Mouse (Mus musculus): Measurements from ENCODE around the gene Mks1.
A peak's percentile ranks its signal among the peaks of the same experiment; 100 is the strongest.

Mks1 gene

DNA sequence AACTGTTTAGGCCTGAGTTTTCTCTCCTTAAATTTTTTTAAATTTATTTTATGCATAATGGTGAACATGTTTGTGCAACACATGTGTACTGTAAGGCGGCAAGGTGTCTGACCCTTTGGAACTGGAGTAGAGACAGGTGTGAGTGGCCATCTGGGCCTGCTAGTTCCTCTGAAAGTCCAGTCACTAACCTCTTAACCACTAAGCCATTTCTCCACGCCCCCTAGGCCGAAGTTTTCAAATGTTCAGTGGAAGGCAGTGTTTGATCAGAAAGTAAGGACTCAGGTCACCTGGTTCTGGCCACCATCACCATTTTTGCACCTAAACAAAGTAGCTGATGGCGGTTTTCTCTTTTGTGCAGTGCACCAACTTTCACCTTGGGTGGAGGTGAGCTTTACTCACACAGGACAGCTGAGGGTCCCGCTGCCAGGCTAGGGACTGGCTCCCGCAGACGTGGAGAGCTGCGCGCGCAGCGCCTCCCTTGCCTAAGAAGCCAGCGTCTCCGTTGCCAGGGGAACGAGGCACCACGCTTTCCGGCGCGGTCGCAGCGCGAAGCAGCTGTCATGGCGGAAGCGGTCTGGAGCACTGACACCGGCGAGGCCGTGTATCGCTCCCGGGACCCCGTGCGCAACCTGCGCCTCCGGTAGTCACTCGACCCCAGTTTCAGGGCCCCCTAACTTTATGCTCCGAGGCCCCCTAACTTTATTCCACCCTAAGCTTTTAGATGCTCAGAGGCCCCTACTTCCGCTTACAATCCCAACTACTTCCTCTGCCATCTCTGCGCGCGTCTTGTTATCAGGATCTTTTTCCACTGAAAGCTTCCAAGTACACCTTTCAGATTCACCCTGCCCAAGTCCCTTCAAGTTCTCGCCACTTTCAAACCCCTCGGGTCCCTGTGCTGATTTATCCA is at the start of gene Mks1:
Mks1 (plus strand) TSS at position 526 of the 907 bp plus-strand sequence.
- peak; percentile 95 for DNase-seq (ENCODE audit: low read depth, low spot score)

DNA sequence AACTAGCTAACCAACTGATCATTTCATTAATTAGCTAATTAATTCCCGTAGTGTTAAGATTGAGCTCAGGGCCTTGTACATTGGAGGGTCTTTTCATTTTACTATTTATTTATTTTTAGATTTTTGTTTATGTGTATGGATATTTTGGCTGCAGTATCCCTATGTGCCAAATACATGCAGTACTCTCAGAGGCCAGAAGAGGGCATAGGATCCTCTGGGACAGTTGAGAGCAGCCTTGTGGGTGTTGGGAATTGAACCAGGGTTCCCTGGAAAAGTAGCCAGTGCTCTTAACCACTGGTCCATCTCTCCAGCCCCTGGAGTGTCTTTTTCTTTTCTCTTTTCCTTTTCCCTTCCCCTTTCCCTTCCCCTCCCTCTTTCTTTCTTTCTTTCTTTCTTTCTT is 47.6 kb upstream of the Mks1 start:
- DNase-seq (ENCODE audit: low read depth, low spot score), result peak; percentile 44

DNA sequence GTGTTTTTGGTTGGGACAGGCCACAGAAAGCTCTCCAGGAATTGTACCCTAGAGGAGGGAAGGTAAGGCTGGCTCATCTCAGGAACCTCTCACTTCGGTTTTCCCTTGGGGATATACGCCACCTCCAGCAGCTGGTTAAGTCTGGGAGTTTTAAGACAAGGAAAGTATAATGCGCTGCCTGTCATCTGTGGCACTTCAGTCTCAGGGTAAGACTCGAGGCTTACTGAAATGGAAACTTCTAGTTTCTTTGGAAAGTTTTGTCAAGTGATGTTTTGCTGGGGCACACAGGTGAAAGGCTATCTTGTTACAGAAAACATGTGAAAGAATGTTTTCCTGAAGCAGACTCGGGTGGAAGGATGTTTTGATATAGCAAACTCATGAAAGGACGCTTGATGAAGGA is 45.6 kb upstream of the Mks1 start:
- DNase-seq (ENCODE audit: low read depth, low spot score), result no peak

DNA sequence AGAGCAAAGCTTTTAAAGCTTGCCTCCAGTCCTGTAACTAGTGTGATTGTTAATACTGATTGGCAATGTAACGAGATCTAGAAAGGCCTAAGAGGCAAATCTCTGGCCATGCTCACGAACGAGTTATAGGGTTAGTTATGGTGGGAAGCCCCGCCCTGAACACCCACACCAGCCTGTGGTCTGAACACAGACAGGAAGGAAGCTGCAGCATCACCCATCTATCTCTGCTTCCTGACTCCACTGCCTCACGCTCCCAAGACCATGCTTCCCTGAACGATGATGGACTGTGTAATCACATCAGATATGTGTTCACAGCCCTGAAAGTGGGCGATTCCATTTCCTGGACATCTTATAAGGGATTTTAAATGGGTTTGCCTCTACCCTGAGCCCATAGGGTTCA is 44.8 kb upstream of the Mks1 start:
- DNase-seq (ENCODE audit: low read depth, low spot score), result peak; percentile 77

DNA sequence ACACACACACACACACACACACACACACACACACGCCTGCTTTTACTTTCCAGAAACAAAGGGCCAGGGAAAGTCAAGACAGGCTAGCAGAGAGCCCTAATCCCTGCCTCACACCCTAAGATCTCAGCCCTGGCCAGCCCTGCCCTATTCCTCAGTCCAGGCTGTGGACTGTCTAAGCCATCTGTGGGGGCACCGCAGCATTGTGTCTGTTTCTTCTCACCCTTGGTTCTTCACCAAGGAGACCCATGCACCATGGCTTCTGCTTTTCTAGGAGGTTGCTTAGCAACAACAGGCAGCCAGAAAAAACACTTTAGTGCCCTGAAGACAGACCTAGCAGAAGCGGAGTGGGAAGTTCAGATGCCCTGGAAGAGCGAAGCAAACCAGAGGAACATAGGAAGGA is 41.6 kb upstream of the Mks1 start:
- DNase-seq (ENCODE audit: low read depth, low spot score), result no peak

DNA sequence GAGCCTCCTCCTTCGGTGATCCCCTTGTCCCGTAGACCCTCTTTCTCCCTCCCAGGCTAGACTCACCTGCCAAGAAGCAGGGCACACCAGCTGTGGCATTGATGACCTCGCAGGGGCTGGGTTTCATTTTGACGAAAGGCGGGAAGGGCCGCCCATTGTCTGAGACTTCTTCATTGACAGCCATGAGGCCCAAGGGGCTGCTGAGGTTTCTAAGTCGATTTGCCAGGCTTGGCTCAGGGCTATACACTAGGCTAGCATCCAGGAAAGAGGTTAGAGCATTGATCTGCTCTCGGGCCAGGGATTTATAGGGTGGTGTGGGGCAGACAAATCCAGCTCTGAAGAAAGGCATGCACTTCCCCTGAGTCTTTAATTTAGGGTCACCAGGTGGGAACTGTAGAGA is 38.2 kb upstream of the Mks1 start:
- no peak for DNase-seq (ENCODE audit: low read depth, low spot score)

DNA sequence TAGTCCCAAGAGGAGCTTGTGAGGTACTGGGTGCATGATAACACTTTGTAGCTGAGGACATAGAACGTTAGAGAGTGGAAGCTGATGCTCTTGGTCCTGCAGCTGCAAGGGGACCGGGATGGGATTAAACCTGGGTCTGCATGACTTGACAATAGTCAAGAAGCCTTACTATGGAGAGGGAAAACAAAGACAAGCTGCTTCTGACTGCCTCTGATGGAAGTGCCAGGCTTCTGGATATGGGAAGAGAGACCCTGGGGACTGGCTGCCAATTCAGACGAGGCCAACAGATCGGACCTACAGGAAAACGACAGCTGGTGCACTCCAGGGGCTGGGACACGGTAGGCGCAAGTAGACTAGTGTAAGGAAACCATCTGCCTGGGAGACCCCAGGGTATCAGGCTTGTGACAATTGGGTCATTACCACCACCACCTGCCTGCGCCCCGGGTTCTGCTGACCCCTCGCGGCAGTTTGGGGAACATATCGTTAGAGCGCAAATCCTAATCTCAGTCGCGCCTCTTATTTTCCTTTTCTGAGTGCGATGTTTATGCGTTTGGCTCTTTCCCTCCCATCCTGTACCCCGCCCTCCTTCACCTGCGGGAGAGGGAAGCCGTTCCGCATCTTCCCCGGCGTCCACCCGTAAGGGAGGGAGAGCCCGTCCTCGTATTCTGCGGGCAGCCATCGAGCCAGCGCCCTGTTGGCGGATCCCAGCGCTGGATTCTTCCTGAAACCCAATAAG is 36.1 kb upstream of the Mks1 start:
- DNase-seq (ENCODE audit: low read depth, low spot score), result peak; percentile 43

DNA sequence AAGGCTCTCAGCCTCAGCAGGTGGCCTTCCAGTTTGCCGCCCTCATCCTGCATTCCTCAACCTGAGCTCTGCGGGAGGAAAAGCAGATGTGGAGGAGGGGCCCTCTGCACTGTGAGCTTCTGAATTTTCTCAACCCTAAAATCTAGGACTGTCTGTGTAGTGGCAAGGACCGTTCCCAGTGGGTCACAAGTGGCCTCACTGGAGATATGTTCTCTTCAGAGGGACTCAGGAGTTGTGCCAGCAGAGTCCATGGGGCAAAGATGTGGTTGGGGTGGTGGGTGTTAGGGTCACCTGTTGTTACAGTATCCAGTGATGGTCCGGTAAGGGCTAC is 35.6 kb upstream of the Mks1 start:
- DNase-seq (ENCODE audit: low read depth, low spot score), result no peak

DNA sequence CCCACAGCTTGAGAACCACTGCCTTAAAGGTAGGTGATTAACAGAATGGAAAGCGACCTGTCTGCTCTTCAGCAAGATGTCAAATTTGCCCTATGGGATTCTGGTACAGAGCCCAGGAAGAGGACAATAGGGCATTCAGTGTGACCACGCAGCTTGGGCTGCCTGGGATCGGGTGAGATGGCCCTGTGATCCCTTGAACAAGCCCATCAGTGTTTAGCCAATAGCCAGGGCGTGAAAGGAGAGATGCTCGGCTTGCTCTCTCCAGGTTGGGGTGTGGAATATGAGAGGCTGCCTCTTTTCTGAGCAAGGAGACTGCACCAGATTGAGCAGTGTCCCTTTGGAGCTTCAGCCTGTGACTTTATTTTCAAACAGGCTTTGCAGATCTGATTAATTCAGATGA is 31.5 kb upstream of the Mks1 start:
- no peak for DNase-seq (ENCODE audit: low read depth, low spot score)

DNA sequence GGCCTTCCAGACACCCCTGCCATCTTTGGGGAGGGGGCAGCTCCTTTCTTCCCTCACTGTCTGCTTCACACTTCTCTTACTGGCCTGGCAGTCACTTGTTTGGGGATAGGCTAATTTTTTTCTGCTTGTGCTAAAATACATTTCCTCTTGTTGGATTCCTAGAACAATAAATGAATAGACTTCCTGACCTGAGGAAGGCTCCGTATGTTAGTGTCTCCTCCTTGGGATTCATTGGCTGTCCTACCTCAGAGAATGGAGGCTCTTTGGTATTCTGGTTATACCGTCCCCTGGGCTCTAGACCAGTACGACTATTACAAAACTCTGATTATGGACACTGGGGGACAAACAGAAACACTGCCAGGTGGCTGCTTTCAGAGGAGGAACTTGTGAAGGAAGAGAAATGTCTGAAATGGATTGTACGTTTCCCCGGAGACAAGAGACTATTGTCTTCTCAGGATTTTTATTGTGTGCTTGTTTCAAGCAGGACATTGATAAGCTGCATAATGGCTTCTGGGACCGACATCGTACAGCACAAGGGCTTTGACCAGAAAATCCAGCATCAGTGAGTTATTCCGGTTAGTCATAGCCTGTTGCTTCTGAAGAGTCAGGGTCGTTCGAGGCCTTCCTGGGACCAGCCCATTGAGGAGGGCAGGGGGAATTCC is 24.6 kb upstream of the Mks1 start, which contains the start of gene Lpo:
Lpo (minus strand) TSS at position 51 of the 662 bp plus-strand sequence.
- DNase-seq (ENCODE audit: low read depth, low spot score), result no peak

DNA sequence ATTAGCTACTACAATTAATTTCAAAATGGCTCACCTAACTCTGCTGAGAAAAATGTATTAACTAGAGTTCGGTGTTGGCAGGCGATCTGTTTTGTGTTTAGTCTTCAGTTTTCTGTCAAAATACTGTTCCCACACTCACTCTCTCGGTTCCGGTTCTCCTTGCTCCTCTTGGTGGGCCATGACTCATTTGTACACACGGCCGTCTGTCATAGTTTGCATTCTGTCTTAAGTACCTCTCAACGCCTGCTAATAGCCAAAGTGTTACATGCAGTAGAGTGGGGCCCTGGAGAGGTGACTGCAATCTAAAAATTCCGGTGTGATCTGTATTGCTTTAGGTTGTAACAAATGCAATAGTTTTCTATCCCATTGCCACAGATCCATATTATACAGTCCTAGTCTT is 12.3 kb upstream of the Mks1 start:
- DNase-seq (ENCODE audit: low read depth, low spot score), result no peak

DNA sequence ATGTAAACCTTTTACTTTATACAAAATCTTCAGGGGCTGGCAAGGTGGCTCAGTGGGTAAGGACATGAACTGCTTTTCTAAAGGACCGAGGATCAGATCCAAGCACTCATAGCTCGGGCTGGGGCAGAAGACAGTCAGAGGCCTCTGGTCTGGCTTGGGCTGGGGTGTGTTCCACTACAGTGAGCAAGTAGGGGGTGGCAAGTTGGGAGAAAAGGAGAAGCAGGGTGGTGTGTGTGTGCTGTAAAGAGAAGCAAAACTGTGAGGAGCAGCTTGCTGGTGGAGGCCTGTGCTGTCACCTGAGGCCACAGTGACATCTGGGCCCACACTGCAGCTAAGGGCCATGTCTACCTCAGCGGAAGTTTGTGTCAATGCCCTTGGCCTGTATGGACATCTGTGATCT is 11.6 kb upstream of the Mks1 start:
- no peak for DNase-seq (ENCODE audit: low read depth, low spot score)

DNA sequence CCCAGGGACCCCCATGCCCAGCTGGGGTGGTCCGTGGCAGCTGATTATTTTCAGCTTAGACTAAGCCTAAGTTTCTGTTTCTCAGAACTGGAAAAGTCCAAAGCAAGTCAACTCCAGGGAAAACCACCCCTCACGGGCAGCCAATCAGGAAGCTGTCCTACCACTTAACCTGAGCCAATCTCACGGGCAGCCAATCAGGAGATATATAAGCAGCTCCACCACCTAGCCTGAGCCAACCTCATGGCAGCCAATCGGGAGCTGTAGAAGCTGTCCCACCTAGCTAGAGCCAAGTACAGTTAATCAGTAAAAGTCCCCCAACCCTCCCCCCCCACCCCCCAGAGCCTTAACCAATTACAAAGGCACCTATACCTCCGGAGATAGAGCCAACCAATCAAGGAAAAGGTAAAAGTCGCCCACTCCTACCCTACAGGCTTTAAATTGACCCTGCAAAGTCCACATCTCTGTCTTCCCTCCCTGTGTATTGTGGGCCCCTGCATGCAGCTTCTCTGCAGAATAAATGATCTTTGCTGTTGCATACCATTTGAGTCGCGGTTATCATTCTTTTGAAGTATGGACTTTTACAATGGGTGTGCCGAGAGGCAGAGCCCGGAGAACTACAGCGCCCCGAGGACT is 5.9 kb upstream of the Mks1 start:
- no peak for DNase-seq (ENCODE audit: low read depth, low spot score)

DNA sequence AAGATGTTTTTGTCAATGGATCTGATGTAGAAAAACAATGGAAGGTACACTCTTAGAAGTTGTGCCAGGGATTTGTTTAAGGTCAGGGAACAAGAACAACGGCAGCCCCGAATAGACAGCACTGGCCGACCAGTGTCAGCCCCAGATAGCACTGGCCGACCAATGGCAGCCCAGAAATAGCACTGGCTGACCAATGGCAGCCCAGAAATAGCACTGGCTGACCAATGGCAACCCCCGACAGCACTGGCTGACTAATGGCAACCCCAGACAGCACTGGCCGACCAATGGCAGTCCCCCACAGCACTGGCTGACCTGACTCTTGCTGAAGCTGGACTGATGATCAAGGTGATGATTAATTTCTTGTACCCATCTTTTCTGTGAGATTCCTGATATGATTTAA is 5.1 kb upstream of the Mks1 start:
- no peak for DNase-seq (ENCODE audit: low read depth, low spot score)

DNA sequence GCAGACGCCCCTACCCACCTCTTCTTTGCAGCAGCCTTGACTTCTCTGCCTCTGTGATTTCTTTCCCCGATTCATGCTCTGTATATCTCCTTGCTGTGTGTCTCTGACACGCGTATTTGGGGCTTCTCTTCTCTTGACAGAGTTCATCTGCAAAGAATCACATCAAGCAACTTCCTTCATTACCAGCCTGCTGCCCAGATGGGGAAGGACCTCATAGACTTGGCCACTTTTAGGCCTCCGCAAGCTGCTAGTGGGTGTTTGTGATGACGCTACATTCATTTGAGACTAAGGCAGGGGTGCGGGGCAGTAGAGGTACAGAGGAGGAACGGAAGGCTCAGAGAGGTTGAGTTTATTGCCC is 561 bp downstream of the Mks1 start:
- no peak for DNase-seq (ENCODE audit: low read depth, low spot score)

DNA sequence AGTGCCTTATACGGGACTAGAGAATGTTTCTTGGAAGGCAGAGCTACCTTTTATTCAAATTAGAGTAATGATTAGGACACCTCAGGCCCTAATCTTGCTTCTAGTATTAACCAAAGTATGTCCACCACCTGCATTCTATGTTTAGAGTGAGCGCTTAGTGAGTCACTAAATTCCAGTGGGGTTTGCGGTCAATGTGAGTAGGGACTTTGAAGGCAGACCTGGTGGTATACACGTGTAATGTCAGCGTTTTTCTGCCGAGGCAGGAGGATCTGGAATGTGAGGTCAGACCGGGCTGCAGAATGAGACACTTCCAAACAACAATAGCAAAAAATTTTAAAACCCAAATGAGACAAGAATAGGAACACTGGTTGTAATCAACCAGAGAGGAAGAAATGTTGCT is 1.5 kb downstream of the Mks1 start:
- DNase-seq (ENCODE audit: low read depth, low spot score), result no peak

DNA sequence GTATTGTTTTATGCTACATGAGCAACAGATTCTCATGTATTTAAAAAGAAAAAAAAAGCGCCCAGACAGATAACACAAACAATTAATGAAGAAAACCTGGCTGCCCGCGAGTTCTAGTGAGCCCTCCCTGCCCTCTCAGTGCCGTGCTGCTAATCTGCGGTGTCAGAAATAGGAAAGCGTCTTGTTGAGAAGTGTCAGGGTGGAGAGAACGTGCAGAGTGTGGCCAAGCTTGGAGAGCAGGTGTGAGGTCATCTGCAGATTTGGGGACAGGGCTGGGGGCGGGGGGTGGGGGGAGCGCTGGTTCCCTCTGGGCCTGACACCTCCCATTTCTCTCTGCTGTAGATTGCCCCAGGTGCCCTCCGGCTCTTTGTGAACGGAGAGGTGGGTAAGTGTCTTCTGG is 6.3 kb downstream of the Mks1 start:
- DNase-seq (ENCODE audit: low read depth, low spot score), result no peak

DNA sequence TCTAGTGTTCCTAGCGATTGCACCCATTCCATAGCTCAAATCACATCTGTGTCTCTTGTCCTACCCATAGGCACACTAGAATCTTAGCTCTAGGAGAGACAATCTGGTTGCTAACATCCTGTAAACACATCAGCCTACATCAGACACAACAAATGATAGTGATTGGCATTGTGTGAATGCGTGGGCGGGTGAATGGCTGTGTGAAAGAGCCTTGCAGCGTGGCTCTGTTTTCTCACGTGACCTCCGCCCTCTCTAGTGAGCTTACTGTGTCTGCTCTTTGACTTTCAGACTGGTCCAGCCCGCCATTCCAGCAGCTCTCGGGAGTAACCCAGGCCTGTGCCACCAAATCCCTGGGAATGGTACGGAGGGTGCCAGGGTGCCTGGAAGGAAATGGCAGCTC is 7.4 kb downstream of the Mks1 start:
- DNase-seq (ENCODE audit: low read depth, low spot score), result peak; percentile 45

DNA sequence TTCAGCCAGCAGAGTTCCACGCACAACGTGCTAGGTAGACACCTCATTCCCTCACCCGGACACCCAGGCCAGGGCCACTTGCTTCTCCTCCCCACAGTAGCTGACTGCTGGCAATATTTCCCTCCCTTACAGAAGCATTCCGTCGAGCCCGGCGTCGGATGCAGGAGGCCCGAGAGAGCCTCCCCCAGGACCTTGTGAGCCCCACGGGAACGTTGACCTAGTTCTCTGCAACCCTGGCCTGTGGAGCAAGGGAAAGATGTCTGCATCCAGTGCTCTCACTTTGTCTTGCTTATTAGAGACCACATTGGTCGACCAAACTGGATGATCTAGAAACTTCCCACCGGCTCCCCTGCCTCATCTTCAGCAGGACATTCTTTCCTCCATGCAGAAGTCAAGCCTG is 9.8 kb downstream of the Mks1 start:
- no peak for DNase-seq (ENCODE audit: low read depth, low spot score)

DNA sequence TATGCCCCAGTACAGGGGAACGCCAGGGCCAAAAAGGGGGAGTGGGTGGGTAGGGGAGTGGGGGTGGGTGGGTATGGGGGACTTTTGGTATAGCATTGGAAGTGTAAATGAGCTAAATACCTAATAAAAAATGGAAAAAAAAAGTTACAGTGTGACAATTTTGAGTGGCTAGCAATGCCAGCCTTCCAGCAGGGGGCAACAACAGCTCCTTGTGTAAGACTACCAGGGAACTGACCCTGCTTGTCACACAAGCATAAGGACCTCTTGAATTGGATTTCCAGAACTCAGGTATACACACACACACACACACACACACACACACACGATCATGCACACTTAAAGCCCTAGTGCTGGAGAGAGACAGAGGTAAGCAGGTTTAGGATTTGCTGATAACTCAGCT is 13.9 kb downstream of the Mks1 start:
- DNase-seq (ENCODE audit: low read depth, low spot score), result peak; percentile 43

DNA sequence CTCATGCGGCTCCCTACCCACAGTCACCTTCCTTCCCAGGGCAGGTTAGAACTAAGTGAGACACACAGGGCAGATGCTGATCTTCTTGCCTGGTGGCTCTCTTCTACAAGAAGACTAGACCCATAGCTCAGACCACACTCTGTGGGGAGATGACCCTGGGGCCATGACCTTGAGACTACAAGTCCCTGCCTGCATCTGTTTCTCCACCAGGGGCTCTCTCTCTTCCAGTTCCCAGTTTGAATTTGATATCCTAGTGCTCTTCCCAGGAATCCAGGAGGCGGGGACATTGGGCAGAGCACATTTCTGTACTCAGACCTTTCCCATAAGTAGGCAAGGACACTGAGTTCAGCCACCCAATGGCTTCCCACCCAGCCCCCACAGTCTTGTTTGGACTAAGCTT is 17.1 kb downstream of the Mks1 start:
- no peak for DNase-seq (ENCODE audit: low read depth, low spot score)

DNA sequence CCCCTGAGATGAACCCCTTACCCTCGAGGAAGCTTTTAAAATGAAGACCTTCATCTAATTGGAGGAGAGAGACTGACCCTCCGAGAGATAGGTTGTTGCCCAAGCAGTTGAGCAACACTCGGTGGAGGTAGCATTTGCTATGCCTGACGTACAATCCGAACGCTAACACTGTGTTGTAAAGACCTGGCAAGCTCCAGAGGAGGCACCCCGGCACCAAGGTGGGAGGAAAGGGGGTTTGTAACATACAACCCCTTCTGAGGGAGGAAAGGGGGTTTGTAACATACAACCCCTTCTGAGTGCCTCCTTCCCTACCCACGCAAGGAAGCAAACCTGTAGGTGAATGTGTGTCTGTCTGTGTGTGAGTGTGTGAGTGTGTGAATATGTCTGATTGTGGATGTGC is 18.8 kb downstream of the Mks1 start:
- DNase-seq (ENCODE audit: low read depth, low spot score), result no peak
